20 mouse cellular contexts compared by ENCODE assay signal in genomic region chr10:43468293-43468692, GRCm38 (mm10). TPM values are rescaled to one million over a fixed set of nuclear protein-coding genes. Genes with fewer than 3 reads are reported as not detected.
DNase-seq lines count a peak whose midpoint lies in the region; ATAC-seq and TF ChIP-seq lines count a peak whose summit lies in the region.
"Had no signal": no experiment of that assay in that cellular context is flagged by ENCODE, and none has a peak within 500 bp of the region (broad histone marks: within the 10 kb centered on the region; RNA-seq: fewer than 3 reads in every experiment).

No protein-coding gene starts in this region.

- no peaks in the 10 kb centered on the region for H3K36me3 ChIP-seq in liver, embryonic 11.5 days (ENCODE audit: control insufficient read depth, insufficient read depth, low read length)
- no peaks in the 10 kb centered on the region for H3K36me3 ChIP-seq in liver, postnatal 0 days (replicated peaks; ENCODE audit: insufficient read depth, low read length)
- H3K36me3 ChIP-seq in CH12.LX (replicated peaks in 1 of 2; ENCODE audit: control insufficient read depth in 1 of 2, insufficient read depth in 1 of 2, low read length in 1 of 2): no peaks in the 10 kb centered on the region
- H3K36me3 ChIP-seq in liver, embryonic 13.5 days: no peaks in the 10 kb centered on the region
- H3K36me3 ChIP-seq in liver, embryonic 16.5 days (ENCODE audit: control insufficient read depth, insufficient read depth): no peaks in the 10 kb centered on the region
- H3K36me3 ChIP-seq in intestine, postnatal 0 days (ENCODE audit: control insufficient read depth, insufficient read depth): no peaks in the 10 kb centered on the region
- H3K36me3 ChIP-seq: heart, embryonic 13.5 days; hindbrain, embryonic 12.5 days; hindbrain, embryonic 15.5 days had no signal

- TF ChIP-seq CTCF in liver, postnatal 0 days (IDR thresholded peaks at IDR 0.05; ENCODE audit: low read depth): no peak
- no peak for TF ChIP-seq CTCF in CH12.LX (conservative IDR thresholded peaks at IDR 0.05 in 1 of 2, IDR thresholded peaks at IDR 0.05 in 1 of 2; ENCODE audit: low read depth in 2 of 2, low read length in 2 of 2)
- no peak for TF ChIP-seq CTCF in intestine, postnatal 0 days (IDR thresholded peaks at IDR 0.05; ENCODE audit: low read depth)

- H3K27me3 ChIP-seq in liver, embryonic 11.5 days (replicated peaks; ENCODE audit: control insufficient read depth, insufficient read depth, low read length): no peaks in the 10 kb centered on the region
- no peaks in the 10 kb centered on the region for H3K27me3 ChIP-seq in liver, postnatal 0 days (ENCODE audit: insufficient read depth, low read length)
- H3K27me3 ChIP-seq in CH12.LX (replicated peaks): no peaks in the 10 kb centered on the region
- no peaks in the 10 kb centered on the region for H3K27me3 ChIP-seq in liver, embryonic 13.5 days
- H3K27me3 ChIP-seq in liver, embryonic 16.5 days (ENCODE audit: control insufficient read depth, insufficient read depth, low read depth, low read length): no peaks in the 10 kb centered on the region
- H3K27me3 ChIP-seq in intestine, postnatal 0 days (replicated peaks; ENCODE audit: control insufficient read depth, insufficient read depth, low read length): no peaks in the 10 kb centered on the region
- H3K27me3 ChIP-seq: heart, embryonic 13.5 days; hindbrain, embryonic 12.5 days; hindbrain, embryonic 15.5 days had no signal

- H3K4me3 ChIP-seq in liver, embryonic 11.5 days (ENCODE audit: low read depth, low read length): peak overlapping the region; percentile 31; the same call in 1 of the 2 replicates
- no peak overlapping the region for H3K4me3 ChIP-seq in liver, postnatal 0 days (ENCODE audit: low read depth, low read length)
- H3K4me3 ChIP-seq in CH12.LX (replicated peaks in 1 of 3; ENCODE audit: low read depth in 2 of 3, low read length in 2 of 3, poor library complexity in 1 of 3): peak overlapping the region; percentile 62 to 87 (median 64)
- H3K4me3 ChIP-seq in liver, embryonic 13.5 days (replicated peaks): 0 out of 2 replicates have a peak overlapping the region, but pooled peaks have one; percentile 39
- no peak overlapping the region for H3K4me3 ChIP-seq in liver, embryonic 16.5 days (ENCODE audit: low read depth, low read length)
- no peak overlapping the region for H3K4me3 ChIP-seq in intestine, postnatal 0 days (ENCODE audit: low read depth, low read length)
- H3K4me3 ChIP-seq: hindbrain, embryonic 12.5 days; hindbrain, embryonic 15.5 days had no signal

- in situ Hi-C loops in CH12.LX (cut with MboI; ENCODE audit: low pct_ligation_motif_present, low pct_unique_long_range_greater_than_20kb, low sequenced_read_pairs): no loop called here

- H3K9me3 ChIP-seq in liver, embryonic 11.5 days (ENCODE audit: control insufficient read depth, low read length): no peaks in the 10 kb centered on the region
- no peaks in the 10 kb centered on the region for H3K9me3 ChIP-seq in liver, postnatal 0 days (ENCODE audit: low read length)
- H3K9me3 ChIP-seq in CH12.LX (replicated peaks; ENCODE audit: low read length): no peaks in the 10 kb centered on the region
- no peaks in the 10 kb centered on the region for H3K9me3 ChIP-seq in liver, embryonic 13.5 days (replicated peaks)
- H3K9me3 ChIP-seq in liver, embryonic 16.5 days (replicated peaks; ENCODE audit: control insufficient read depth, low read length): no peaks in the 10 kb centered on the region
- H3K9me3 ChIP-seq in intestine, postnatal 0 days (ENCODE audit: control insufficient read depth): no peaks in the 10 kb centered on the region
- H3K9me3 ChIP-seq: heart, embryonic 13.5 days; hindbrain, embryonic 12.5 days; hindbrain, embryonic 15.5 days had no signal

- no peak for TF ChIP-seq POLR2A in CH12.LX (IDR thresholded peaks at IDR 0.05; ENCODE audit: low read depth, low read length)

- peak overlapping the region; percentile 56 for H3K4me2 ChIP-seq in liver, embryonic 11.5 days
- no peak overlapping the region for H3K4me2 ChIP-seq in liver, postnatal 0 days (ENCODE audit: low read depth, low read length)
- peak overlapping the region; percentile 87 for H3K4me2 ChIP-seq in CH12.LX (ENCODE audit: insufficient read depth, low read depth, poor library complexity, severe bottlenecking)
- peak overlapping the region; percentile 49 for H3K4me2 ChIP-seq in liver, embryonic 13.5 days
- H3K4me2 ChIP-seq in liver, embryonic 16.5 days (ENCODE audit: low read depth, low read length): peak overlapping the region; percentile 46; the same call in 1 of the 2 replicates
- H3K4me2 ChIP-seq in intestine, postnatal 0 days (replicated peaks; ENCODE audit: low read depth): no peak overlapping the region
- H3K4me2 ChIP-seq: hindbrain, embryonic 15.5 days had no signal

- no peak for ATAC-seq in liver, embryonic 11.5 days (replicated peaks; ENCODE audit: low FRiP score)
- ATAC-seq in liver, postnatal 0 days: no peak
- ATAC-seq in liver, embryonic 13.5 days (ENCODE audit: low read depth): no peak
- ATAC-seq in liver, embryonic 16.5 days (ENCODE audit: low read depth): no peak
- no peak for ATAC-seq in intestine, postnatal 0 days
- ATAC-seq: activated CD4-positive, CD25-positive, alpha-beta regulatory T cell, adult 4 months; forebrain, embryonic 14.5 days; forebrain, postnatal 0 days had no signal

- no peak overlapping the region for H3K9ac ChIP-seq in liver, embryonic 11.5 days (ENCODE audit: low read depth, low read length)
- no peak overlapping the region for H3K9ac ChIP-seq in liver, postnatal 0 days (replicated peaks)
- H3K9ac ChIP-seq in CH12.LX (ENCODE audit: insufficient read depth, low read depth): peak overlapping the region; percentile 82
- no peak overlapping the region; the same call in 1 of the 2 replicates for H3K9ac ChIP-seq in liver, embryonic 13.5 days
- H3K9ac ChIP-seq in liver, embryonic 16.5 days (ENCODE audit: low read depth, low read length): no peak overlapping the region
- no peak overlapping the region for H3K9ac ChIP-seq in intestine, postnatal 0 days (ENCODE audit: low read depth, low read length)
- H3K9ac ChIP-seq: forebrain, postnatal 0 days; hindbrain, embryonic 12.5 days; hindbrain, embryonic 15.5 days had no signal

- dilution Hi-C loops in CH12.LX (cut with MboI; ENCODE audit: extremely low pct_ligation_motif_present, extremely low pct_unique_long_range_greater_than_20kb, low sequenced_read_pairs): no loop called here

- no peak for TF ChIP-seq RAD21 in CH12.LX (IDR thresholded peaks at IDR 0.05; ENCODE audit: low read depth, low read length)

- WGBS in liver, embryonic 11.5 days: 86% methylated on average over 6 of the region's 6 CpGs
- 90% methylated on average over 6 of the region's 6 CpGs for WGBS in liver, postnatal 0 days (ENCODE audit: insufficient replicate concordance)
- WGBS in liver, embryonic 13.5 days (ENCODE audit: insufficient replicate concordance): 84% methylated on average over 6 of the region's 6 CpGs
- WGBS in liver, embryonic 16.5 days (ENCODE audit: insufficient replicate concordance): 85% methylated on average over 6 of the region's 6 CpGs
- WGBS in intestine, postnatal 0 days: 90% methylated on average over 6 of the region's 6 CpGs

- TF ChIP-seq EP300 in liver, postnatal 0 days (IDR thresholded peaks at IDR 0.05; ENCODE audit: low read depth): no peak
- peak; percentile 45; the same call in 1 of the 2 replicates for TF ChIP-seq EP300 in CH12.LX (IDR thresholded peaks at IDR 0.05; ENCODE audit: low read length)

- no peaks in the 10 kb centered on the region for H3K79me2 ChIP-seq in CH12.LX (replicated peaks; ENCODE audit: control insufficient read depth, extremely low read depth, insufficient read depth, poor library complexity, severe bottlenecking)

- H3K27ac ChIP-seq in liver, embryonic 11.5 days (ENCODE audit: low read depth, low read length): no peak overlapping the region
- no peak overlapping the region for H3K27ac ChIP-seq in liver, postnatal 0 days (ENCODE audit: low read depth)
- H3K27ac ChIP-seq in CH12.LX (ENCODE audit: insufficient read depth, low read depth): no peak overlapping the region; the same call in 1 of the 2 replicates
- no peak overlapping the region for H3K27ac ChIP-seq in liver, embryonic 13.5 days
- H3K27ac ChIP-seq in liver, embryonic 16.5 days (ENCODE audit: low read length): no peak overlapping the region
- no peak overlapping the region for H3K27ac ChIP-seq in intestine, postnatal 0 days (ENCODE audit: low read depth, low read length)
- H3K27ac ChIP-seq: heart, embryonic 13.5 days; hindbrain, embryonic 12.5 days; hindbrain, embryonic 15.5 days had no signal

- DNase-seq in liver, embryonic 11.5 days (ENCODE audit: low spot score): no peak
- no peak for DNase-seq in liver, postnatal 0 days
- DNase-seq in CH12.LX (ENCODE audit: extremely low read depth): no peak
- no peak for DNase-seq in liver, embryonic 13.5 days
- DNase-seq in kidney, adult 18-20 months: no peak
- DNase-seq: adrenal gland, adult 8-10 months; adrenal gland, postnatal 25 days; cerebellum, adult 18-20 months; cerebellum, adult 9-10 months; cerebellum, postnatal 14 days; forebrain, postnatal 0 days; gastrocnemius, postnatal 25 days; heart, adult 18-20 months had no signal

- 0 out of 2 replicates have a peak, but pooled peaks cover 4% of the 10 kb centered on the region for H3K4me1 ChIP-seq in liver, embryonic 11.5 days (replicated peaks; ENCODE audit: control insufficient read depth, insufficient read depth, low read length)
- H3K4me1 ChIP-seq in liver, postnatal 0 days (ENCODE audit: insufficient read depth): peaks cover 2% of the 10 kb centered on the region; the same call in 1 of the 2 replicates
- peaks cover 14 to 26% of the 10 kb centered on the region in 2 experiments for H3K4me1 ChIP-seq in CH12.LX (ENCODE audit: control insufficient read depth in 1 of 2, insufficient read depth in 2 of 2)
- H3K4me1 ChIP-seq in liver, embryonic 13.5 days (replicated peaks): peaks cover 16% of the 10 kb centered on the region
- H3K4me1 ChIP-seq in liver, embryonic 16.5 days (ENCODE audit: control insufficient read depth, low read depth, low read length): no peaks in the 10 kb centered on the region; the same call in 1 of the 2 replicates
- 0 out of 2 replicates have a peak, but pooled peaks cover 3% of the 10 kb centered on the region for H3K4me1 ChIP-seq in intestine, postnatal 0 days (replicated peaks; ENCODE audit: control insufficient read depth, insufficient read depth, low read length)
- H3K4me1 ChIP-seq: hindbrain, embryonic 12.5 days; hindbrain, embryonic 15.5 days had no signal

RNA-seq across cellular contexts. Expression of gene Bend3, which starts 10.3 kb away (rescaled TPM):
- 7.2 TPM in 2 replicates for polyA plus RNA-seq in liver, embryonic 11.5 days (2014; fragmentation: Nextera tagmentation; extraction: Ambion mirVana)
- 0.51 TPM in 2 replicates for polyA plus RNA-seq in liver, postnatal 0 days (2015; fragmentation: Nextera tagmentation; extraction: Ambion mirVana)
- 8.7 and 11.8 TPM in 2 replicates for total RNA-seq in CH12.LX (2012; rRNA removed)
- 6.5 and 7.4 TPM in 2 replicates for total RNA-seq in CH12.LX (2014; rRNA removed)
- 14.8 and 18.9 TPM in 2 replicates for polyA plus RNA-seq in CH12.LX (2012; ENCODE audit: insufficient read length, low read depth)
- polyA plus RNA-seq in liver, embryonic 13.5 days (2015; fragmentation: Nextera tagmentation; extraction: Ambion mirVana): 1.2 and 1.4 TPM in 2 replicates
- polyA plus RNA-seq in liver, embryonic 16.5 days (2015; fragmentation: Nextera tagmentation; extraction: Ambion mirVana): 0.60 and 0.96 TPM in 2 replicates
- 0.86 and 0.98 TPM in 2 replicates for polyA plus RNA-seq in intestine, postnatal 0 days (2015; fragmentation: Nextera tagmentation; extraction: Ambion mirVana)

RNA-seq across cellular contexts. Expression of gene Gm9803, which starts 55.6 kb away (rescaled TPM):
- 10.3 and 11.6 TPM in 2 replicates for polyA plus RNA-seq in liver, embryonic 11.5 days (2014; fragmentation: Nextera tagmentation; extraction: Ambion mirVana)
- 7.8 and 8.7 TPM in 2 replicates for polyA plus RNA-seq in liver, postnatal 0 days (2015; fragmentation: Nextera tagmentation; extraction: Ambion mirVana)
- total RNA-seq in CH12.LX (2012; rRNA removed) (16.2 and 23.2 TPM in 2 replicates), CH12.LX (2014; rRNA removed) (56.6 and 99.7 TPM in 2 replicates)
- 120 and 128 TPM in 2 replicates for polyA plus RNA-seq in CH12.LX (2012; ENCODE audit: insufficient read length, low read depth)
- 8.8 and 12.9 TPM in 2 replicates for polyA plus RNA-seq in liver, embryonic 13.5 days (2015; fragmentation: Nextera tagmentation; extraction: Ambion mirVana)
- polyA plus RNA-seq in liver, embryonic 16.5 days (2015; fragmentation: Nextera tagmentation; extraction: Ambion mirVana): 2.9 and 6.0 TPM in 2 replicates
- 13.2 and 14.8 TPM in 2 replicates for polyA plus RNA-seq in intestine, postnatal 0 days (2015; fragmentation: Nextera tagmentation; extraction: Ambion mirVana)

Comparison
In these comparisons a context has a peak if more than half of its experiments do, and no peak if none do; other contexts are left out.
1. H3K4me2 ChIP-seq: peak in liver, embryonic 11.5 days (single experiment), CH12.LX (single experiment), liver, embryonic 13.5 days (single experiment) and liver, embryonic 16.5 days (single experiment); none in liver, postnatal 0 days (single experiment) and intestine, postnatal 0 days (single experiment).
2. H3K4me3 ChIP-seq: peak in liver, embryonic 11.5 days (single experiment), CH12.LX (3 of 3) and liver, embryonic 13.5 days (single experiment); none in liver, postnatal 0 days (single experiment), liver, embryonic 16.5 days (single experiment) and intestine, postnatal 0 days (single experiment).